In the genomic region with DNA sequence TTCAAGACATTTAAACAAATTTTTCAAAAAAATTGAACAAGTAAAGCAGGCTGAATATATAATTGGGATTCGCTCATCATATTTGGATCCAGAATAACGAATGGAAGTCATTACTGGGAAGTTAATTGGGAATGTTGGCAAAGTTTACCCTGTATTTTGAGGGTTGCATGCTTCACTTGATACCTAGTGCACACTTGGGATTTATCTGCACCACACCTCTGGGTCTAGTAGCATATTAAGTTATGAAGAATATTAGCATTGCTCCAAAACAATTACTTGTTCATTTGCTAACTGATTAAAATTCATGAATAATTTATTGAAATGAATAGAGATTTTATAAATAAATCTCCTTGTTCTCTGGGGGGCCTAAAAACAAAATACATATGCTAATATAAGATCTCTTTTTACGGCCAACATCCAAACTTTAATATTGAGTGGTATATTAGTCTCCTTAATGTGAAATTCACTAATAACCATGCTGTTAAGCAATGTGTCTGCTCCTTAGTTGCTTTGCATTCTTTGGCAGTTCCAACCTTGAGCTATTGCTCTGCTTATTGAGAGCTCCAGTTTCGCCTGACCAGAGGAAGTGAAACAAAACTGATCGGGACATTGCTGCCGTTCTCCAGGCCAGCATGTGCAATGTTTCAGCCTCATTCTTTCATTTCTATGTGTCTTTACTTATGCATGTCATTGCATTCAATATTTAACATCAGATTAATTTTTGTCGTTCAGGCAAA, we compare ENCODE assay signal across 22 mouse cellular contexts.
DNase-seq lines count a peak whose midpoint lies in the region; ATAC-seq and TF ChIP-seq lines count a peak whose summit lies in the region.
"Had no signal": no experiment of that assay in that cellular context is flagged by ENCODE, and none has a peak within 500 bp of the region (broad histone marks: within the 10 kb centered on the region; RNA-seq: fewer than 3 reads in every experiment).

No protein-coding gene starts in this region.

- 86% methylated on average over 7 of the region's 7 CpGs for whole genome bisulfite sequencing in midbrain, embryonic 14.5 days
- 86% methylated on average over 7 of the region's 7 CpGs for WGBS in midbrain, embryonic 15.5 days
- WGBS in neural tube, embryonic 14.5 days = 68% methylated on average over 7 of the region's 7 CpGs
- WGBS in kidney, embryonic 16.5 days = 82% methylated on average over 7 of the region's 7 CpGs
- WGBS in liver, postnatal 0 days (ENCODE audit: insufficient replicate concordance) = 74% methylated on average over 7 of the region's 7 CpGs

- no peaks in the 10 kb centered on the region for H3K9me3 ChIP-seq in midbrain, embryonic 14.5 days (ENCODE audit: control insufficient read depth, low read length)
- no peaks in the 10 kb centered on the region for H3K9me3 ChIP-seq in midbrain, embryonic 15.5 days
- H3K9me3 ChIP-seq in neural tube, embryonic 14.5 days (ENCODE audit: control insufficient read depth, low read length) = no peaks in the 10 kb centered on the region
- no peaks in the 10 kb centered on the region for H3K9me3 ChIP-seq in kidney, embryonic 16.5 days (ENCODE audit: low read length)
- H3K9me3 ChIP-seq in liver, postnatal 0 days (ENCODE audit: low read length) = no peaks in the 10 kb centered on the region
- H3K9me3 ChIP-seq: embryonic facial prominence, embryonic 15.5 days; forebrain, embryonic 10.5 days; heart, embryonic 13.5 days had no signal

- H3K36me3 ChIP-seq in midbrain, embryonic 14.5 days (ENCODE audit: control insufficient read depth, insufficient read depth, low read length) = no peaks in the 10 kb centered on the region
- no peaks in the 10 kb centered on the region for H3K36me3 ChIP-seq in midbrain, embryonic 15.5 days (replicated peaks)
- no peaks in the 10 kb centered on the region for H3K36me3 ChIP-seq in neural tube, embryonic 14.5 days (ENCODE audit: control insufficient read depth, insufficient read depth, low read length)
- peaks cover 8% of the 10 kb centered on the region; the same call in 1 of the 2 replicates for H3K36me3 ChIP-seq in kidney, embryonic 16.5 days (ENCODE audit: insufficient read depth, low read length)
- H3K36me3 ChIP-seq in liver, postnatal 0 days (replicated peaks; ENCODE audit: insufficient read depth, low read length) = no peaks in the 10 kb centered on the region
- H3K36me3 ChIP-seq: embryonic facial prominence, embryonic 15.5 days had no signal

- H3K9ac ChIP-seq in midbrain, embryonic 14.5 days (replicated peaks; ENCODE audit: low read length) = no peak overlapping the region
- H3K9ac ChIP-seq in midbrain, embryonic 15.5 days = no peak overlapping the region
- H3K9ac ChIP-seq in neural tube, embryonic 14.5 days (replicated peaks; ENCODE audit: low read depth, low read length) = no peak overlapping the region
- H3K9ac ChIP-seq in kidney, embryonic 16.5 days (replicated peaks; ENCODE audit: low read length) = no peak overlapping the region
- H3K9ac ChIP-seq in liver, postnatal 0 days (replicated peaks) = no peak overlapping the region
- H3K9ac ChIP-seq: embryonic facial prominence, embryonic 15.5 days; heart, embryonic 13.5 days had no signal

- H3K4me1 ChIP-seq in midbrain, embryonic 14.5 days (ENCODE audit: control insufficient read depth, insufficient read depth, low read length) = no peaks in the 10 kb centered on the region
- H3K4me1 ChIP-seq in midbrain, embryonic 15.5 days = no peaks in the 10 kb centered on the region
- H3K4me1 ChIP-seq in neural tube, embryonic 14.5 days (ENCODE audit: control insufficient read depth, insufficient read depth, low read length) = no peaks in the 10 kb centered on the region
- no peaks in the 10 kb centered on the region for H3K4me1 ChIP-seq in kidney, embryonic 16.5 days (ENCODE audit: insufficient read depth, low read length)
- no peaks in the 10 kb centered on the region for H3K4me1 ChIP-seq in liver, postnatal 0 days (ENCODE audit: insufficient read depth)
- H3K4me1 ChIP-seq: embryonic facial prominence, embryonic 15.5 days; forebrain, embryonic 10.5 days; heart, embryonic 13.5 days had no signal

- TF ChIP-seq EP300 in liver, postnatal 0 days (IDR thresholded peaks at IDR 0.05; ENCODE audit: low read depth) = no peak

- no peaks in the 10 kb centered on the region for H3K27me3 ChIP-seq in midbrain, embryonic 14.5 days (ENCODE audit: control insufficient read depth, insufficient read depth, low read length)
- no peaks in the 10 kb centered on the region for H3K27me3 ChIP-seq in midbrain, embryonic 15.5 days (replicated peaks)
- no peaks in the 10 kb centered on the region for H3K27me3 ChIP-seq in neural tube, embryonic 14.5 days (ENCODE audit: control insufficient read depth, insufficient read depth, low read length)
- no peaks in the 10 kb centered on the region for H3K27me3 ChIP-seq in kidney, embryonic 16.5 days (ENCODE audit: insufficient read depth, low read length)
- no peaks in the 10 kb centered on the region for H3K27me3 ChIP-seq in liver, postnatal 0 days (ENCODE audit: insufficient read depth, low read length)
- H3K27me3 ChIP-seq: embryonic facial prominence, embryonic 15.5 days; heart, embryonic 13.5 days had no signal

- H3K4me2 ChIP-seq in midbrain, embryonic 14.5 days (ENCODE audit: low read length) = no peak overlapping the region
- no peak overlapping the region for H3K4me2 ChIP-seq in midbrain, embryonic 15.5 days
- H3K4me2 ChIP-seq in neural tube, embryonic 14.5 days (ENCODE audit: low read depth, low read length) = no peak overlapping the region
- H3K4me2 ChIP-seq in kidney, embryonic 16.5 days (replicated peaks; ENCODE audit: low read depth, low read length) = no peak overlapping the region
- no peak overlapping the region for H3K4me2 ChIP-seq in liver, postnatal 0 days (ENCODE audit: low read depth, low read length)
- H3K4me2 ChIP-seq: embryonic facial prominence, embryonic 15.5 days; heart, embryonic 13.5 days had no signal

- TF ChIP-seq CTCF in liver, postnatal 0 days (IDR thresholded peaks at IDR 0.05; ENCODE audit: low read depth) = no peak

- DNase-seq in midbrain, embryonic 14.5 days = no peak
- no peak for DNase-seq in layer of hippocampus, adult 8-10 months (ENCODE audit: low spot score in 2 of 2)
- DNase-seq in liver, postnatal 0 days = no peak
- DNase-seq: adrenal gland, adult 2 months; adrenal gland, postnatal 25 days; cerebellum, adult 2 months; cerebellum, postnatal 10 days; embryo, embryonic 11 days; gastrocnemius, adult 2 months; gastrocnemius, postnatal 25 days; heart, adult 11 months; heart, postnatal 4 days had no signal

- H3K4me3 ChIP-seq in midbrain, embryonic 14.5 days (replicated peaks; ENCODE audit: low read depth, low read length) = no peak overlapping the region
- H3K4me3 ChIP-seq in midbrain, embryonic 15.5 days = no peak overlapping the region
- H3K4me3 ChIP-seq in neural tube, embryonic 14.5 days (ENCODE audit: low read depth, low read length) = no peak overlapping the region
- no peak overlapping the region for H3K4me3 ChIP-seq in kidney, embryonic 16.5 days (ENCODE audit: low read length)
- H3K4me3 ChIP-seq in liver, postnatal 0 days (ENCODE audit: low read depth, low read length) = no peak overlapping the region
- H3K4me3 ChIP-seq: embryonic facial prominence, embryonic 15.5 days; erythroblast, embryonic 14.5 days; forebrain, embryonic 10.5 days; gastrocnemius, adult 2 months; heart, embryonic 13.5 days had no signal

- H3K27ac ChIP-seq in midbrain, embryonic 14.5 days (replicated peaks; ENCODE audit: low read depth, low read length) = no peak overlapping the region
- H3K27ac ChIP-seq in midbrain, embryonic 15.5 days = no peak overlapping the region
- no peak overlapping the region for H3K27ac ChIP-seq in neural tube, embryonic 14.5 days (ENCODE audit: low read depth, low read length)
- no peak overlapping the region for H3K27ac ChIP-seq in kidney, embryonic 16.5 days (ENCODE audit: low read length)
- H3K27ac ChIP-seq in liver, postnatal 0 days (ENCODE audit: low read depth) = no peak overlapping the region
- H3K27ac ChIP-seq: embryonic facial prominence, embryonic 15.5 days; forebrain, embryonic 10.5 days; gastrocnemius, adult 2 months; heart, embryonic 13.5 days had no signal

- 0 out of 2 replicates have a peak, but pooled peaks have one; percentile 53 for ATAC-seq in midbrain, embryonic 14.5 days (ENCODE audit: low FRiP score, low TSS enrichment)
- no peak for ATAC-seq in midbrain, embryonic 15.5 days (replicated peaks)
- 0 out of 2 replicates have a peak, but pooled peaks have one; percentile 47 for ATAC-seq in common myeloid progenitor, adult 5-6 weeks (replicated peaks; ENCODE audit: low read depth, poor library complexity, severe bottlenecking)
- peak; percentile 76 for ATAC-seq in neural tube, embryonic 14.5 days (ENCODE audit: low read depth)
- no peak for ATAC-seq in kidney, embryonic 16.5 days (ENCODE audit: low FRiP score, low TSS enrichment)
- no peak for ATAC-seq in liver, postnatal 0 days
- ATAC-seq: forebrain, embryonic 14.5 days; hindbrain, embryonic 16.5 days had no signal

Comparison
In these comparisons a context has a peak if more than half of its experiments do, and no peak if none do; other contexts are left out.
1. ATAC-seq: peak in midbrain, embryonic 14.5 days (single experiment), common myeloid progenitor, adult 5-6 weeks (single experiment) and neural tube, embryonic 14.5 days (single experiment); none in midbrain, embryonic 15.5 days (single experiment), kidney, embryonic 16.5 days (single experiment) and liver, postnatal 0 days (single experiment).